Mouse (Mus musculus) megakaryocyte progenitor cell, adult 5-6 weeks (primary cell): ENCODE measurements around the gene Tigit. TPM values are rescaled to one million over a fixed set of nuclear protein-coding genes. Genes with fewer than 3 reads are reported as not detected.

Source experiments
- ATAC-seq: replicated peaks from 2 replicates; pipeline ENCODE4 v1.8.0; 2016; ENCODE audit warnings: mild to moderate bottlenecking, moderate TSS enrichment, inconsistent platforms; ENCODE audit not compliant: poor library complexity
- total RNA-seq, 2 experiments: library from RNA; stranded (forward) in 1 of 2; stranded (reverse) in 1 of 2; fragments of 157-497, 149-512 nt in 1 of 2; fragments of 200-1000 nt in 1 of 2; gene quantifications; 2 replicates each; pipeline versions ENCODE4 v1.2.3 to v1.2.4; 2015 to 2017

Gene Tigit
- total RNA-seq, 2 experiments from 2014 or later, result not detected

DNA sequence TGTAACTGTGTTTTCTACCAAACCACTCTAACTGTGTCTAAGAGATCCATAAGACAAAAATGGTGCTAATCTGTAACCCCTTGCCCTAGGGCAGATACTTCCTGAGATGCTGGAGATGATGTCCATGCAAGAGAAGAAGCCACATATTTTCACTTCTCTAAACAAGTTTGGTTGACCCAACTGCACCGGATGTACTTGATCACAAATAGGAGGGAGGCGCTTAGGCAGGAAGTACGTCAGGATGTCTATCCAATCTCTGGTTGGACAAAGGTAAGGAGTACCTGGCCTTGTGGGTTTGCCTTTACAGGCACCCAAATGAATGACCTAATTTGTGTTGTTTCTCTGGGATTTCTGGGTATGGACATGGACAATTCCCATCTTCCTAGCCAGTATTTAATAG, 4.3 kb upstream of the Tigit start:
- peak; percentile 26; the same call in 1 of the 2 replicates for ATAC-seq

- no peak for ATAC-seq
Observed at GRCm38 (mm10) chr16:43664861-43665260, 915 bp upstream of the Tigit start.

DNA sequence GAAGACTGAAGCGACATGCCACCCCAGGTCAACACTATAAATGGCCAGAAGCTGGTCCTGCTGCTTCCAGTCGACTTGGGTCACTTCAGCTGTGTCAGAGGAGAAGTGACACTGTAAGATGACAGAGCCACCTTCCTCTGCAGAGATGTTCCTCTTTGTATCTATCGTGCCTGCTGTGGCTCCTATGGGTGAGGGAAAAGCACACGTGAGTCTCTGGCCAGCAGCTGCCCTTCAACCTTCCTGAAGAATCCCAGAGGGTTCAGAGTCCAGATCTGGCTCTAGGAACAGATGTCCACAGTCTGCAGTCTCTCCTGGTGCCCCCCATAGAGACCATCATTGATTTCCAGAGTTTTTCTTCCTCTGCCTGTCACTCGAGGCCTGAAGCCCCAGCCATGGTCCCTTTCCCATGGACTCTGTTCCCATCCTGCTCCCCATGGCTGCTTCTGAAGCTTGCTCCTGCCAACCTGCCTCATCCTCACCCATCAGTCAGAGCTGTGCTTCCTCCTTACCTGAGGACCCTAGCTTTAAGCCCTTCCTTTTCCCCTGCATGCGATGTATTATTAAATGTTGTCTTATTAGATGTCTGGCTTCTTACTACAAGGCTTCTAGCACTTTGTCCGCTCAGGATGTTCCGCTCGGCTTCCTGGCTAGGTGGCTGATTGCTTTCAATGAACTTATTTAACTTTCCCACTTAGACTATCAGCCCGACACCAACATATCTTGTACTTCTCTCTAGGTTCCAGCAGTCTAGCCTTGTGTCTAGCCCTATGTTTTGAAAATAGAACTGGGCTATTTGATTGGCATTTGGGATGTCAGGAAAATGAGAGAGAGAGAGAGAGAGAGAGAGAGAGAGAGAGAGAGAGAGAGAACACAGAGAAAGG, 1.6 kb downstream of the Tigit start:
- ATAC-seq, result no peak

- ATAC-seq, result no peak
Observed at GRCm38 (mm10) chr16:43661576-43661975, 2.4 kb downstream of the Tigit start.

DNA sequence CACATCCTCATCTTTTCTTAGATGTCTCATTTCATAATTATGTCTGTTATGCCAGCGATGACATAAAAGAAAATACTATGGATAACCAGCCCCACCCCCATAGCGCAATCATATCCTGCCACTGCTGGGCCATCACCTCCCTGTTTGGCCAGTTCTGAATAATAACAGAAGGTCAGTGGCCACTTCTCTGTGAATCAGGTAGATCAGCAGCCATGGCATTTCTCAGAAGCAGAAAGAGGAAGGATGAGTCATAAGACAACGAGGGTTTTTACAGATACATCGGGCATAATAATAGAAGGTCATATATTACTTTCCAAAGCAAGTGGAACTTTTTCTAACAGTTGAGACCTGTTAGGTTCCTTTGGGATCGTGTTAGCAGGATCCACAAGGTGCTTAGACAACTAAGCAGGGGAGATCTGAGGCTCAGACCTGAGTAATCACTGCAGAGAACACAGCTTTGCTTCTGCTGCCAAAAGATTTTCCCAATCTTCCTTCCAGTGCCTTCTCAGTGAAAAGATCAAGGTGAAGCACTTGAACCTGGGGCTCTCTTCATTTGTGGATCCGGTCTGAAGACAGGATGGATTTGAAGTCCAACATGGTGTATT, 8.7 kb downstream of the Tigit start:
- peak; percentile 58; the same call in 1 of the 2 replicates for ATAC-seq

GRCm38 (mm10) chr16:43654269-43654668, 9.7 kb downstream of the Tigit start:
- no peak for ATAC-seq

DNA sequence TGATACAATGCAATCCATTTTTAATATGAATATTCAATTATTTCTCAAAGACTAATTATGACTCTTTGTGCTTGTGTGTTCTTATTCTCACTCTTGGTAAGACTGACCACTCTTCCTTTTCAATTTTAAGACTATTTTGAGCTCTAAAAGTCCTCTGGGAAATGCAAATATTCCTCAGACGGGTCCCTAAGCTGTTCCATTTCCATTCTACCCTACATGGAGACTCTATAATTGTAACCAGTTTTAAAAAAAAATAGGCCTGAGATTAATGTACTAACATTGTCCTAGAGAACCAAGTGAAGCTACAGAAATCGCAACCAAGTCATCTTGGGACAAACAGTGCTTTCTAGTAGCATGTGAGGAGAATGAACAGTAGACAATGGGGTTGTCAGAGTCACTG, 10.7 kb downstream of the Tigit start:
- no peak for ATAC-seq

- ATAC-seq, result 0 out of 2 replicates have a peak, but pooled peaks have one; percentile 34
Observed at GRCm38 (mm10) chr16:43650355-43651080, 13.4 kb downstream of the Tigit start.

- ATAC-seq, result no peak
Observed at GRCm38 (mm10) chr16:43647641-43648040, 16.3 kb downstream of the Tigit start.

GRCm38 (mm10) chr16:43646943-43647342, 17.0 kb downstream of the Tigit start:
- no peak for ATAC-seq

GRCm38 (mm10) chr16:43645879-43646278, 18.1 kb downstream of the Tigit start:
- ATAC-seq, result no peak

DNA sequence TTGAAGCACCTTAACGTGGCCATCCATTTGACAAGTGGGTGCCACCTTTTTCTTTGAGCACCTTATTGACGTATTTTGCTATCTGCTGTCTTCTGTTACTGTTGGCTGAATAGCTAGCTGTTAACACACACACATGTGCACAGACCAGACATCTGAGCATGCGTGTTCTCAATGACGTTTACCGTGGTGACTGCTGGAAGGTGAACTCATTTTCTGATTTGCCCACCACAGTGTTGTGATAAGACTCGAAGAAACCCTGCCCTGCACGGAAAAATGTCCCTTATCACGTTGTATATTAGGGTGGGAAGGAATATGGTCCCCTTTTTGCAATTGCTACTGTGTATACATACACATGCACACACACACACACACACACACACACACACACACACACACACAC, 22.7 kb downstream of the Tigit start:
- ATAC-seq, result no peak

DNA sequence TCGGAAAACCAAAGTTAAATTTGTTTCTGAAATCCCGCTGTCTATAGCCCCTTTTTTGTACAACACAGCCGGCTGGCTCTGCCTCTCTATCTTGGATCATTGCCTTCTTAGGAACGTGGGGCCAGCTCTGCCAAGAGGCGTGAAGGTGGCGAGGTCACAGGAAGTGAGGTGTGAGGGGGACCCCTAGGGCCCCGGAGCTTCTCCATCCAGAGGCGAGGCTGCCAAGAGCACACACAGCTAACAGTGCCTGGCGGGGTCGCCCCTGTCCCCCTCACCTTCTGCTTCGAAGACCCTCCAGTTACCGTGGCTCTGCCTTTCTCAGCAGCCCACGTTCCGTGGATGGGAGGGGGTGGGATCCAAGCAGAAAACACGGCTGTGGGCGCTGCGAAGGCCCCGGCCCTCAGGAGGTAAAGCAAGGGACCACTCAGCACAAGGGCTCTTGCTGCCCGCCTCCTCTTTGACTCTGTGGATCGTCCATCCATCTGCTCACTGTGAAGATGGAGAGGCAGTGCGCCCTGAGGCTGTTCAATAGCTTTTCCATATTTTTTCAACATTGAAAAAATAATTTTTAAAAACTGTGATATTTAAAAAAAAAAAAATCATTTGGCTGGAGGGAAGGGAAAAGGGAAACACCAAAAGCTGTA, 25.4 kb downstream of the Tigit start:
- ATAC-seq, result no peak

DNA sequence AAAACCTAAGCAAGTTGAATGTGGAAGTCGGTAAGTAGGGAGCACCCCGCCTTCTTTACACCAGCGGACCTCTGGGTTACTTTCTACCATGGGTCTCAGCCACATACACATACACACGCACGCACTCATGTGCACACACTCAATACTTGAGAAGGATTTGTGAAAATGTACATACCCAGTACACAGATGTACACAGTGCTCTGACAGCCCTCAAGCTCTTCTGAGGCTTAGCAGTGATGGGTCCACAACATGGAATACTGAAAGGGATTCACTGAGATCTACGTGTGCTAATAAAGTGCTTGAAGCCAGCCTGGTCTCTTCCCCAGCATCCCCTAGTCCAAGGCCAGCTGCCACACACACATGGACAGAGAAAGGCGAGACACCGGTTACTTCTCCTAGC, 26.7 kb downstream of the Tigit start:
- no peak for ATAC-seq

DNA sequence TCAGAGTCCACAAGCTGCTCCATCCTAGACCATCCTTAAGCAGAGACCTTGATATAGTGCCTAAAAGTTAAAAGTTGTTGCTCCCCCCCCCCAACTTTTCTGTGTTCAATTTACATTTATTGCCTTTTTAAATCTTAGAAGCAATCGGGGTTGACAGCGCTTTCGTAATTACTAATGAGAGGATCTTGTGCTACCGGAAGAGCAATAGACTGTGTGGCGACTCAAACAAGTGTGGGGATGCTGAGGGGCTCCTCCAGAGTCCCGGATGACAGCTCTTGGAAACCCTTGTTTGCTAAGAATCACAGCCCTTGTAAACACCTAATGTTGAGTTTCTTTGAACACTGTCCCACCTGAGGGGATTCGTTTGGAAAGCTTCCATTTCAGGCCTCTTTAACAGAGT, 29.9 kb downstream of the Tigit start:
- no peak for ATAC-seq

DNA sequence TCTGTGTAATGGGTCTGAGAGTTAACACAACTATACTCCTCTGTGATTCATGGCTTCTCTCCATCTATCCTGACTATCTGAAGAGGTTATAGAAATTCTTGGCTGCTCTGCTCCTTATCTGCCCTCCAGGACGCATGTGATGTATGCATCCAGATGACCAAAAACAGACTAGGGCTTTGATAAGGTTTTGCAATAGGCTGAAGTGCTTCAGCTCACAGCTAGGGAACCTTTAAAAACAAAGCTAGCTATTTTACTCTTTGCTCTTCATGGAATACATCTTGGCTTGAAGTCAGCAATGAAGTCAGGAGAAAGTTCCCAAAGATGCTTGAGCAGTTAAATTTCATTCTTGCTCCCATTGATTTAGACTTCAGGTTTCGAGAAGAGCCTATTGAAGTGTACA, 32.2 kb downstream of the Tigit start:
- ATAC-seq, result no peak

DNA sequence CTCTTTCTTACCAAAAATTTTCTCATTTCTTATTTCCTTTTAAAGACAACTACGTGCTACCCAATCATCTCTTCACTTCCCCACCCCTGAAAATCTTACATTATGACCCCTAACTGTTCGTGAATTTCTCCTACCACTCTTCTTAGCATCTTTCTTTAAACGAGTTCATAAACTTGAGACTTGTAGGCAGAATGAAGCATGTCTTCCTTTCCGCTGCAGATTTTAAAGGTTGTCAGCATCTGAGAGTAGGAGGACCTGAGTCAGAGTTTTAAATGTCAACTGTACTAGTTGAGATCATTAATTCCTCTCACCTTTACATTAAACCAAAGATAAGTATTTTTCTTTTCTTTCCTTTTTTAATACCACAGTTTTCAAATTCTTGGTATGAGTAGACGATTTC, 35.3 kb downstream of the Tigit start:
- no peak for ATAC-seq

DNA sequence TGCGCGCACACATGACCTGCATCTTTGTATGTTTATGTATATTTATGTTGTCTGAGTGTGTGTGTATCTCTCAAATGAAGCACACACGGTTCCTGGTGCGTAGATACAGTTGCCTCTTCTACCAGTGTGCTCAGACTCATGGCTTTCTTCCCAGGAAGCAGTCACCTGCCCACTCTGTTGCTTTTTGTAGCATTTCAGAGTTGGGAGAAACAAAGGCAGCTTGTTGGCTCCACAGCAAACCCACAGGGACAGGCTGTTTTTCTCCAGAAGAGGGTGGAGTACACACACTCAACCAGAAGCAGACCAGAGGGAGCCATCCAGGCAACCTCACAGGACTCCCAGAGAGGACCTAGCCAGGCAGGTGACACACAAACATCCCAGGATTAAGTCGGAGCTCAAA, 38.0 kb downstream of the Tigit start:
- no peak for ATAC-seq

GRCm38 (mm10) chr16:43625289-43625688, 38.7 kb downstream of the Tigit start:
- ATAC-seq, result no peak

- no peak for ATAC-seq
Observed at GRCm38 (mm10) chr16:43624876-43625275, 39.1 kb downstream of the Tigit start.

GRCm38 (mm10) chr16:43623315-43624000, 40.5 kb downstream of the Tigit start:
- ATAC-seq, result no peak
